Mouse (Mus musculus): ENCODE data around the gene Ctnnbip1. TPM values are rescaled to one million over a fixed set of nuclear protein-coding genes. Genes with fewer than 3 reads are reported as not detected.

Gene Ctnnbip1
- total and polyA plus RNA-seq, 2 experiments from 2014 or later: 109 to 116 TPM

DNA sequence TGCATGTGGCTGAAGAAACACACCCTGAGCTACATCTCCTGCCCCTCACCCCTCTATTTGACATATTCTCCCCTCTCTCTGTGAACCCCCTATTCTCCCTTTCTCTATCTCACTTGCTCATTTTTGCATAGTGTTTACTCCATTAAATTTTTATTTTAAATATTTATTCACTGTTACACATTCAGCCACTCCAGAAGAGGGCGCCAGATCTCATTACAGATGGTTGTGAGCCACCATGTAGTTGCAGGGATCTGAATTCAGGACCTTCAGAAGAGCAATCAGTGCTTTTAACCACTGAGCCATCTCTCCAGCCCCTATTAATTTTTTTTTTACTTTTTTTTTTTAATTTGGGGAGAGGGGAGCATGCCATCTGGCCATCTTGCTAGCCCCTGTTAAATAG lies 72.2 kb downstream of the Ctnnbip1 start:
- H3K27me3 ChIP-seq (ENCODE audit: insufficient read depth, low read length): no peaks in the 10 kb centered on the region
- no peak overlapping the region for H3K27ac ChIP-seq (ENCODE audit: low read depth, low read length)
- peaks cover 4% of the 10 kb centered on the region; the same call in 1 of the 2 replicates for H3K4me1 ChIP-seq (ENCODE audit: insufficient read depth, low read length)
- no peaks in the 10 kb centered on the region for H3K9me3 ChIP-seq (ENCODE audit: low read length)
- no peak overlapping the region for H3K9ac ChIP-seq (replicated peaks; ENCODE audit: low read length, poor library complexity, severe bottlenecking)
- no peak overlapping the region for H3K4me2 ChIP-seq (ENCODE audit: low read depth, low read length, poor library complexity, severe bottlenecking)
- H3K4me3 ChIP-seq (ENCODE audit: low read depth, low read length): no peak overlapping the region
- WGBS: 89% methylated on average over 1 of the region's 1 CpGs
- TF ChIP-seq CTCF (IDR thresholded peaks at IDR 0.05): peak; percentile 45; the same call in 1 of the 2 replicates
- DNase-seq (ENCODE audit: low spot score) (no peak), ATAC-seq (ENCODE audit: low FRiP score) (no peak)
- H3K36me3 ChIP-seq (ENCODE audit: insufficient read depth, low read length): no peaks in the 10 kb centered on the region

DNA sequence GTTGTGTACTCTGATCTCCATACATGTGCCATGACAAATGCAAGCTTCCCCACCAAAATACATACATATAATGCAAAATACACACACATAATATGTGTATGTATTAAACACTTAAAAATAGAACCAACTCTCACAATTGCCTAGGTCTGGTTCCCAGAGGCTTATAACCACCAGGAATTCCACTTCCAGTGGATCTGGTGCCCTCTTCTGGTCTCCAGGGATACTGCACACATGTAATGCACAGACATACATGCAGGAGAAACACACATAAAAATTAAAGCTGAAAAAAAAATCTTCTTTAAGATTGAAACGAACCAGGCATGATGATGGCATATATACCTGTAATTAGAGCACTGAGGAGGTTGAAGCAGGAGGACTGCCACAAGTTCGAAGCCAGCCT lies 73.5 kb downstream of the Ctnnbip1 start:
- Histone ChIP-seq H3K27me3 (ENCODE audit: insufficient read depth, low read length) (no peaks in the 10 kb centered on the region), H3K9ac (replicated peaks; ENCODE audit: low read length, poor library complexity, severe bottlenecking) (no peak overlapping the region), H3K36me3 (ENCODE audit: insufficient read depth, low read length) (no peaks in the 10 kb centered on the region), H3K4me3 (ENCODE audit: low read depth, low read length) (no peak overlapping the region), H3K4me1 (ENCODE audit: insufficient read depth, low read length) (peaks cover 4% of the 10 kb centered on the region; the same call in 1 of the 2 replicates), H3K9me3 (ENCODE audit: low read length) (no peaks in the 10 kb centered on the region), H3K27ac (ENCODE audit: low read depth, low read length) (no peak overlapping the region), H3K4me2 (ENCODE audit: low read depth, low read length, poor library complexity, severe bottlenecking) (no peak overlapping the region)
- ATAC-seq (ENCODE audit: low FRiP score): no peak
- DNase-seq (ENCODE audit: low spot score): no peak
- TF ChIP-seq CTCF (IDR thresholded peaks at IDR 0.05): peak; percentile 65
- WGBS: 88% methylated on average over 2 of the region's 2 CpGs

DNA sequence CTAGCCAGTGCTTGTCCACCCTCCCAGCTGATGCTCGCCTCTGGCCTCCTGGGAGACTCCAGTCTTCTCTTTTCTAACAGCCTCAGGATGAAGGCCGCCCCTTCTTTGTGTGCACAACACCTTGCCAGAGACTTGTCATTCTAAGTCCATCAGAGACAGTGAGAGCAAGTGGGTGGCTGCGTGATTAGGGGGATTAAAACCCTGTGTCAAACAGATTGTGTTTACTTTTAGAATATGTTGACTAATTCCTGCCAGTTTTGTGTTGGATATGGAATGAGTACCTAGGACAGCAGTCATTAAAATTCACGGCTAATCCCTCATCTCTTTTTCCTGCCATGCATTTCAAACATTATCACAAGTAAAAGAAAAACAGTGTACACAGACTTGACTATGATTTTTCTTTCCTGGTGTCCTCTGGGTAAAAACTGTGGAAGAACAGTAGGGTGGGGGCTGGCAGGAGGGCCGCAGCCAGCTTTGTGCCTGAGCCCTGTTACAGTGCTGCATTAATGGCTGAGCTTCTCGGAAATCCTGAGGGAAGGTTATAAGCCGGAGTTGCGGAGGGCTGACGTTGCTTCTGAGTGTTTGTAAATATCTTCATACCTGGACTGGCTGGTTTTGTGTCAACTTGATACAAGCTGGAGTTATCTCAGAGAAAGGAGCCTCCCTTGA lies 77.0 kb downstream of the Ctnnbip1 start:
- no peak overlapping the region for H3K4me3 ChIP-seq (ENCODE audit: low read depth, low read length)
- DNase-seq (ENCODE audit: low spot score) (no peak), ATAC-seq (ENCODE audit: low FRiP score) (no peak)
- no peak for TF ChIP-seq CTCF (IDR thresholded peaks at IDR 0.05)
- 39% methylated on average over 9 of the region's 9 CpGs for WGBS
- H3K9me3 ChIP-seq (ENCODE audit: low read length): no peaks in the 10 kb centered on the region
- no peaks in the 10 kb centered on the region for H3K36me3 ChIP-seq (ENCODE audit: insufficient read depth, low read length)
- H3K9ac ChIP-seq (replicated peaks; ENCODE audit: low read length, poor library complexity, severe bottlenecking): no peak overlapping the region
- no peak overlapping the region for H3K4me2 ChIP-seq (ENCODE audit: low read depth, low read length, poor library complexity, severe bottlenecking)
- H3K4me1 ChIP-seq (ENCODE audit: insufficient read depth, low read length): no peaks in the 10 kb centered on the region
- no peaks in the 10 kb centered on the region for H3K27me3 ChIP-seq (ENCODE audit: insufficient read depth, low read length)
- H3K27ac ChIP-seq (ENCODE audit: low read depth, low read length): no peak overlapping the region

DNA sequence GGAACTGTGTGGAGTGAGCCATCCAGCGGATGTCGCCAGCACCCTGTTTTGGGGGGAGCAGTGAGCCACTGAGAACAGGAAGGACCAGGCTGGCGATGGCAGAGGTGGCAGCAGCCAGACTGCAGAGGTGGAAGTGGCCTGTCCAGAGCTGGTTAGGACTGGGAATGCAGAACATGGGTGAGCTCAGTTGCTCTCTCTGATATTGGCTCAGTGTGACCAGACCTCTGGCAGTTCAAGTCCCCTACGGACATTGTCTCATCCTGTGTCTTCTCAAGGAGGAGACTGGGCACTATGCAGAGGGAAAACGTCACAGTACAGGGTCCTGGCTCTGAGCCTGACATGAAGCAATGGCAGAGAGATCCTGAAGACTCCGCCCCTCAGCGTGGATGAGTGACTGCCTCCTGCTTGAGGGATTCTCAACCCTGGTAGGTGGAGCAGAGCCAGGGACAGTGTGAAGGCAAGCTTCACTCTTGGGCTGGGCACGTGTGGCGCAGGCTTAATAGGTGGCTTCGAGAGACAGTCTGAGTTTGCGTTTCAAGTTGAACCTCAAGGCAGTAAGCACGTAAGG lies 79.7 kb downstream of the Ctnnbip1 start:
- Histone ChIP-seq H3K4me1 (ENCODE audit: insufficient read depth, low read length) (no peaks in the 10 kb centered on the region; the same call in 1 of the 2 replicates), H3K36me3 (ENCODE audit: insufficient read depth, low read length) (no peaks in the 10 kb centered on the region), H3K9ac (replicated peaks; ENCODE audit: low read length, poor library complexity, severe bottlenecking) (no peak overlapping the region), H3K4me2 (ENCODE audit: low read depth, low read length, poor library complexity, severe bottlenecking) (no peak overlapping the region), H3K4me3 (ENCODE audit: low read depth, low read length) (no peak overlapping the region), H3K9me3 (ENCODE audit: low read length) (no peaks in the 10 kb centered on the region), H3K27me3 (ENCODE audit: insufficient read depth, low read length) (no peaks in the 10 kb centered on the region), H3K27ac (ENCODE audit: low read depth, low read length) (no peak overlapping the region)
- no peak for TF ChIP-seq CTCF (IDR thresholded peaks at IDR 0.05)
- ATAC-seq (ENCODE audit: low FRiP score): no peak
- WGBS: 74% methylated on average over 12 of the region's 12 CpGs
- DNase-seq (ENCODE audit: low spot score): no peak

DNA sequence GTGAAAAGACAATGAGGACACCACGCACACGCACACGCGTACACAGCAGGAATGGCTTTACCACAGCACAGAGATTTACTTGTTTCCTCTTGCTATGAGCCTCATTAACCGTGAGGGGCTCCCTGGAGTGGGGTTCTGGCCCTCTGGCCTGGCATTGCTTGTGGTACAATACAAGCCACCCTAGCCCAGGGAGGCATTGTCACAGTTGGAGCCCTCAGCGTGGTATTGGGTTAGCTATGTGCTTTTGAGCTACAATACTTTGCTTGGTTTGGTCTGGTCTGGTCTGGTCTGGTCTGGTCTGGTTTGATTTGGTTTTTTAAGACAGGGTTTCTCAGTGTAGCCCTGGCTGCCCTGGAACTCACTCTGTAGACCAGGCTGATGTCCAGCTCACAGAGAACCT lies 81.5 kb downstream of the Ctnnbip1 start:
- no peaks in the 10 kb centered on the region for H3K36me3 ChIP-seq (ENCODE audit: insufficient read depth, low read length)
- TF ChIP-seq CTCF (IDR thresholded peaks at IDR 0.05): no peak
- H3K9me3 ChIP-seq (ENCODE audit: low read length): no peaks in the 10 kb centered on the region
- H3K9ac ChIP-seq (replicated peaks; ENCODE audit: low read length, poor library complexity, severe bottlenecking): no peak overlapping the region
- 87% methylated on average over 6 of the region's 6 CpGs for WGBS
- no peak overlapping the region for H3K4me2 ChIP-seq (ENCODE audit: low read depth, low read length, poor library complexity, severe bottlenecking)
- no peak overlapping the region for H3K27ac ChIP-seq (ENCODE audit: low read depth, low read length)
- no peaks in the 10 kb centered on the region; the same call in 1 of the 2 replicates for H3K4me1 ChIP-seq (ENCODE audit: insufficient read depth, low read length)
- no peak overlapping the region for H3K4me3 ChIP-seq (ENCODE audit: low read depth, low read length)
- ATAC-seq (ENCODE audit: low FRiP score) (0 out of 2 replicates have a peak, but pooled peaks have one; percentile 16), DNase-seq (ENCODE audit: low spot score) (no peak)
- H3K27me3 ChIP-seq (ENCODE audit: insufficient read depth, low read length): no peaks in the 10 kb centered on the region

DNA sequence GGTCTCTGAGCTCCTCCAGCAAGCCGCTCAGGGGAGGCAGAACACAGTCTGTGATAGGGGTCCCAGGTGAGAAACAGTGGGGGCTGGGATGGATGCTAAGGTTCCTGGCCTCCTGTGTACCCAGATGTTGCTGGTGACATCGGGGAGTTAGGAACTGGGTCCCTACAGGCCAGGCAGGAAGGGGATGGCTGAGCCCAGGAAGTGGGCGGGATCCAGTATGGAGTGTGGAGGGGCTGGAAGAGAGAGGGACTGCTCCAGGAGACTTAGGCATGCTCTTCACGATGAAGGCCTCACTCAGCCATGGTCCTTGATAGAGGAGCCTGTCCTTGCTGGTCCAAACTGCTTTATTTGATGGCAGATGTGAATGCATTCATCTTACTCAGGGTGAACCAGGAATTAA lies 82.1 kb downstream of the Ctnnbip1 start:
- no peak for DNase-seq (ENCODE audit: low spot score)
- Histone ChIP-seq H3K9ac (replicated peaks; ENCODE audit: low read length, poor library complexity, severe bottlenecking) (no peak overlapping the region), H3K4me3 (ENCODE audit: low read depth, low read length) (no peak overlapping the region), H3K9me3 (ENCODE audit: low read length) (no peaks in the 10 kb centered on the region), H3K27ac (ENCODE audit: low read depth, low read length) (no peak overlapping the region), H3K4me2 (ENCODE audit: low read depth, low read length, poor library complexity, severe bottlenecking) (no peak overlapping the region), H3K4me1 (ENCODE audit: insufficient read depth, low read length) (no peaks in the 10 kb centered on the region; the same call in 1 of the 2 replicates), H3K27me3 (ENCODE audit: insufficient read depth, low read length) (no peaks in the 10 kb centered on the region), H3K36me3 (ENCODE audit: insufficient read depth, low read length) (no peaks in the 10 kb centered on the region)
- no peak for TF ChIP-seq CTCF (IDR thresholded peaks at IDR 0.05)
- WGBS: 94% methylated on average over 4 of the region's 4 CpGs
- ATAC-seq (ENCODE audit: low FRiP score): no peak

Measured in midbrain, postnatal 0 days (tissue).